Mouse (Mus musculus) frontal cortex, postnatal 36 days (tissue): Measurements from ENCODE around the gene Fuk.
"Not testable (repeated sequence)": the region's sequence is repeated elsewhere in the genome, so short reads cannot be mapped to it uniquely, and the experiment has no call there.

Experiments
- DNase-seq, 2 experiments: peaks; one replicate each; pipeline ENCODE4 v3.0.0; 2022; ENCODE audit warnings: low spot score in 2 of 2

The Fuk gene

GRCm38 (mm10) chr8:110901839-110902578, at the start of gene Fuk:
TSS of gene Fuk (minus strand) at chr8:110902488.
- peak; percentile 89 for DNase-seq

GRCm38 (mm10) chr8:110950065-110950484, 47.8 kb upstream of the Fuk start:
- DNase-seq = peak in 1 of 2 experiments; percentile 50

- no peak for DNase-seq
These were observed 43.4 kb upstream of the Fuk start for GRCm38 (mm10) chr8:110945716-110946115.

DNA sequence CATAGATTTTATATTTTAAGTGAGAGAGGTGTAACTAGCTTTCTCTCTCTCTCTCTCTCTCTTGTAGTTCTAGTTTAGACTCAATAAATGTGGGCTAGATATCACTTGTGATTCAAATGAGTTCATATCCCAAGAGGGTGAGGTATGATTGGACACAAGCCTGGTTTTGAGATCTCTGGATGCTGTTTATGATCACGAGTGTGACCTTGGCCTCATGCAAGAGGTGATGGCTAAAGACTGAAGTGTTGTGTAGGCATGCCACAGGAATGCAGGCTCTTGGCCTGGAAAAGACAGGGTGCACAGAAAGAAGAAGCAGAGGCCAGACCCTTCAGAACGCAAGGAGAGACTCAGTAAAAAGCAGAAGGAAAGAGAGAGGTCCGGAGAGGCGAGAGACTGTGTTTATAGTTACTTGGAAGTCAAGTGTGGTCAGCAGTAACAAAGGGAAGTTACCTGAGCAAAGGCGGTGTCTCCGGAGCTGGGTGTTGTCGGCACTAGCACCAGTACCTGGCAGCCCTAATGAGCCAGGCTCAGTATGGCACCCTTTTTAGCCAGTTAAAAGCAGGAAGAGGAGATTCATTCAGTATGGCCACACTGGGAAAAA, 42.1 kb upstream of the Fuk start:
- DNase-seq = no peak

- no peak for DNase-seq
These were observed 39.2 kb upstream of the Fuk start for GRCm38 (mm10) chr8:110941453-110941948.

GRCm38 (mm10) chr8:110940682-110941452, 38.6 kb upstream of the Fuk start:
- DNase-seq = no peak

GRCm38 (mm10) chr8:110938882-110939589, 36.7 kb upstream of the Fuk start:
- peak; percentile 70 to 84 for DNase-seq

DNA sequence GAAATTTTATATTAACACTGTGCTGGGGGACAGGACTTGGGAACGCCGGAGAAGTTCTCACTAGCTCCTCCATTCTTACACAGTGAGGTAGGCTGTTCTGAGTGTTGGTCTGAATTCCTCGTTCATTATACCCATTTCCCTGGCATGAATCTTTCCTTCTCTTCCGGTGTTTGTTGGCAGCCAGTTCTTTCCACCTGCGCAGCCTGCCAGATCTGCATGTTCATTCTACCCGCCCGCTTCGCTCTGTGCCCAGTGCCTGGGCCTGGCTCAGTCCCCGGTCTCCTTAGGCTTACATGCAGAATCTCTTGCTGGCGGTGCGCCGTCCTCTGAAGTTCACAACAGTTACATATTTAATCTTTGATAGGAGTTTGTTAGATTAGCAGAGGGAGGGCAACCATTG, 33.9 kb upstream of the Fuk start:
- DNase-seq = peak in 1 of 2 experiments; percentile 30

DNA sequence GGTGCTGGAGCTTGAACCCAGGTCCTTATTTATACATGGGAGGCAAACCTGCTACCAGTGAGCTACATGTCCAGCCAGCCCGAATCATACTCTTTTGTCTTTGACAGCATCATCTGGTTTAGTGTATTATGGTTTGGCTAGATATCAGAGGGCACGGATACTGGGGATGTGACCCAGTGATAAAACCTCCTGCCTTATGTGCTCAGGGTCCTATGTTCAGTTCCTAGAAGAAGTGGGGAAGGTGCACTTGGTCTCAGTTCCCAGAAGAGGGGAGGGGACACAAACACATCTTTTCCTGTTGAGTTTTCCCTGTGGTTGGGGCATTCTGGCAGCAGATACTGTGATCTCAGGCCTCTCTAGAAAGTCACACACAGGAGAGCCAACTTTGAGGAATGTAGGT, 31.0 kb upstream of the Fuk start:
- no peak for DNase-seq

GRCm38 (mm10) chr8:110932444-110932843, 30.2 kb upstream of the Fuk start:
- DNase-seq = no peak

DNA sequence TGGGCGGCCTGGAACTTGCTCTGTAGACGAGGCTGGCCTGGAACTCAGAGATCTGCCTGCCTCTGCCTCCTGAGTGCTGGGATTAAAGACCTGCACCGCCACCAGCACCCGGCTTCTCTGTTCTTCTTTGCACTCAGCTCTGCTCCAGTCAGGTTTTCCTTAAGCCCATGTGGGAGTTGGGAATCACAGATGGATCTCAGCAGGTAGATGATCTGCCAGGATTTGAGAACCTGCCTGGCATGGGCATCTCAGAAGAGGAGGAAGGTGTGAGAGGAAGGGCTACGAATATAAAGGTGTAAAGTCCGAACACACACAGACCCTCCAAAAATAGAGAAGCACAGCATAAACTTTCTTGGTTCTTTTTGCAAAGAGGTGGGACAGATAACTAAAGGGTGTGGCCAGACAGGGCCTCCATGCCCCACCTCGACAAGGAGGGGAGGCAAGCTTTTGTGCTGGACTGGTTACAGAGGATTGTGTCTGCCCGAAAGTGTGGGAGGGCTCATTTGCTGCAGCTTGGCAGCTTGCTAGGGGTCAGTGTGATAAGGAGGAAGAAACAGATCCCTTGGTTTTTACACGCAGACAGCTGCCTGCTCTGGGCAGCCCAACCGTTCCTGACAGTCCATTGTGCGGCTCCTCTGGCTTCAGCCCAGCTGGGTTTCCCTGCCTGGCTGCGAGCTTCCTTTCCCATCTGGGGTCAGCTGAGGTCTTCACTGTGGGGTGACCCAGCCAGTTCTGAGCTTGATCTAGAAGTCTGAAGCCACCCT, 29.1 kb upstream of the Fuk start:
- DNase-seq = peak in 1 of 2 experiments; percentile 45

- DNase-seq = not testable (repeated sequence)
These were observed 27.4 kb upstream of the Fuk start for GRCm38 (mm10) chr8:110929672-110930071.

GRCm38 (mm10) chr8:110929066-110929465, 26.8 kb upstream of the Fuk start:
- no peak for DNase-seq

- DNase-seq = no peak
These were observed 26.1 kb upstream of the Fuk start for GRCm38 (mm10) chr8:110928435-110928834.

- no peak for DNase-seq
These were observed 24.4 kb upstream of the Fuk start for GRCm38 (mm10) chr8:110926690-110927089.

DNA sequence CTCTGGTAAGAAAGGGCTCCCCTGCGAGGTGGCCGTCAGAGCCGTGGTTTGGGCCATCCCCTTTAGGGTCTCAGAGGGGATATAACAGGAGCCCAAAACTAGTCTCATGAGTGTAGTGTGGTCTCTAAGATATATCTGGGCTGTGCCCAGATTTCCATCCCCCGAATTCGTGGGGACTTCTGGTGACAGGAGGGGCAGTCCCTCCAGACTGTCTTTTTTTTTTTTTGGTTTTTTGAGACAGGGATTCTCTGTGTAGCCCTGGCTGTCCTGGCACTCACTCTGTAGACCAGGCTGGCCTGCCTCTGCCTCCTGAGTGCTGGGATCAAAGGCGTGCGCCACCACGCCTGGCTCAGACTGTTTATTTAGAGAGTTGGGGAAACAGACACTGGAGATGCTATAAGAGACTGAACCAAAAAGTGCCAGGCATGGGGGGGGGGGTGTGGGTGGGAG, 23.4 kb upstream of the Fuk start:
- no peak for DNase-seq

DNA sequence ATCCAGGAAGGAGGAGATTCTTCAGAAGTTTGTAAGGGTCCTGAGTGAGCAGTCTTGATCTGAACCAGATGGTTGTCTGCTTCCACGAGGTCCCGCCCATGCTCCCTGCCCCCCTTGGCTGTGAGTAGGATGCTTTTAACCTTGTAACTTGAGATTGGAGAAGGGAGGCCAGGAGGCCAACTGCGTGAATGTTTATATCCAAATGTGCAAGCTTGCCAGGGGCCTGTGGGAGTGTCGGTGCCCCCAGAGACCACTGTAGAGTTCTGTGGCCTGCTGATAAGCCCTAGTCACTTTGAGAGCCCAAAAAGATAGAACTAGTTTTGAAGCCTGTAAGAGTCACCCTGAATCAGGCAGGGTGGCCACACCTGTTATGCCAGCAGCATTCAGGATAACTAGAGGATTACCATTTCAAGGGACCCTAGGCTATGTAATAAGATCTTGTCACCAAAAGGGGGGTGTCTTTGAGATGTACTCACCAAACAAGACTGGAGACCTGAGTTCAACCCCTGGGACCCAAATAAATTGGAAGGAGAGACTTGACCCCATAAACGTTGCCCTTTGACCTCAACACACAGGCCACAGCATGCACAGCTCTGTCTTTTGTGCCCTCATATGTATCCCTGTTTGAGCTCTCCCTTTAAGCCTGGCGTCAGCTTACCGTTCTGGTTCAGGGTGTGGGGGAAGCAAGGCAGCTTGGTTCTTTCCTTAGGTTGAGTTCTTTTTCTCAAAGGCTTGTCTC, 19.4 kb upstream of the Fuk start:
- no peak for DNase-seq

DNA sequence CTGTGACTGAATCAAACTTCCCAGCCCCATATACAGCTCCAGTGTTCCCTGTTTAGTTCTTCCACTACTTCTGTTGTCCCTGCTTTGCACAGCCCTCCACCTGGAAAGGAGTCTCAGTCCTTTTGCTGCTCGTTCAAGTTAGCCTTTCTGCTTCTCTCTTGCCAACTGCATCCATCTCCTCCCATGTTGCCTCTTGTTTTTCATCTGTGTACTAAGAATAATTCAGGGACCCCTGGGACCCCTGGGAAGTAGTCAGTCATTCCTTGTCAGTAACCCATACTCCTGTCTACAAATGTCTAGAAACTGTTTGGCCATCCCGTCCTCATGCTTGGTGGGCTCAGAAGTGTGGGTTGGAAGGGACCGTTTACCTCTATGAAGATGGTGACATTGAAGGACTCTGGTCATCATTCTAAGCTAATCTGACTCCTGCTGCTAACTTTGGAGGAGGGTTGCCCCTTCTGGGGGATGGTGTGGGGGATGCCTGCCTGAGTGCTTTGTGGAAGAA, 18.5 kb upstream of the Fuk start:
- DNase-seq = no peak

DNA sequence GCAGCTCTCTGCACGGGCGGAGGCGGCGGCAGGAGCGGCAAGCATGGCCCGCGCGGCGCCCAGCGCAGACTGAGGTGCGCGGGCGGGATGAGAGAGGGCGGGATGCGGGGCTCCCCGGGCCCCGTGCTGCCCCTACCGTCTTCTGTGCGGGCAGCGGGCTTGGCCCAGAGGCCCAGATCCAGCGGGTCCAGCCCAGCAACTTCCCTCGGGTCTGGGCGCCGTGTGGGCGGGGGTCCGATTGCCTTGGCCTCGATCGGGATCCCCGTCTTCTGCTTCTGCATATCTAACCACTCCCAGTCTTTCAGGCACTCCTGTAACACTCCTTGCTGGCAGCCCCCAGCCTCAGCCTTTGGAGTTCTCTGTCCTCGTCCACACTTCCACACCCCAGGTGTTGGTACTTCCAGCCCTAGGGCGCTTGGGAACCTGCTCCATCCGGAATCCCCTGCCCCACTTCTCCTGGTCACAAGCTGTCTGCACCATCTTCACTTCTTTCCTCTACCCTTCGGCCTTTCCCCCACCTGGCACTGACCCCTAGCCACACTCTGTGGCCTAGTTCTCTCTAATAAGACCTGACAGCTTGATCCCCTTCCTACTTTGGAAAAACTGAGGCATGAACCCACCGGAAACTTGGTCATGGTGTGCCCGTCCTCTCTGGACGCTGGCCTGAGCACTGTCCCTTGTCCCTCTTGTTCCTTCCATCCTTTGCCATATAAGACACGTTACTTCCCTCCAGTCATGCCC, 17.9 kb upstream of the Fuk start:
- no peak for DNase-seq
